Mouse (Mus musculus) spleen, embryonic (tissue): ENCODE data around the gene Nexn.
"Not testable (repeated sequence)": the region's sequence is repeated elsewhere in the genome, so short reads cannot be mapped to it uniquely, and the experiment has no call there.

ENCODE experiments used
- CTCF ChIA-PET: fragments of 350-600 bp; sonication (Branson Sonifier 250); formaldehyde crosslinking; loops from one replicate; lab custom pipeline; 2022; lab: Charles Lee

The Nexn gene

GRCm38 (mm10) chr3:152278431-152278830, 12.3 kb upstream of the Nexn start:
- CTCF ChIA-PET: no interaction called here

DNA sequence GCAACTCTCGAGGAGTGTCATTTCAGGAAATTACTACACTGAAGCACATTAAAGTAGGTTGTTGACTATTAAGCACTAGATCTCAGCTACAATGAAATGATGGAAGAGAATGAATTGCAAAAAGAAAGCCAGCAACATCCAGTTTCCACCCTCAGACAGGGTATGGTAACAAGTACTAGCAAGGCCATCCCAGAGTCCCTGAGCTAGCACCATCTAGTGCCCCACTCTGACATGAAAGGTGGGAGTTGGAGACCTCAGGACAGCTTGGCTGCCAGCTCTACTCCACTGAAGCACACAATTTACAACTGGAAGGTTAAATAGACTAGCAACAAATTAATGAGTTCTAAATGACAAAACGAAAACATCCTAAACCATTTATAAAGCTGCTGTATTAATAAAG, 11.8 kb upstream of the Nexn start:
- CTCF ChIA-PET: no interaction called here

DNA sequence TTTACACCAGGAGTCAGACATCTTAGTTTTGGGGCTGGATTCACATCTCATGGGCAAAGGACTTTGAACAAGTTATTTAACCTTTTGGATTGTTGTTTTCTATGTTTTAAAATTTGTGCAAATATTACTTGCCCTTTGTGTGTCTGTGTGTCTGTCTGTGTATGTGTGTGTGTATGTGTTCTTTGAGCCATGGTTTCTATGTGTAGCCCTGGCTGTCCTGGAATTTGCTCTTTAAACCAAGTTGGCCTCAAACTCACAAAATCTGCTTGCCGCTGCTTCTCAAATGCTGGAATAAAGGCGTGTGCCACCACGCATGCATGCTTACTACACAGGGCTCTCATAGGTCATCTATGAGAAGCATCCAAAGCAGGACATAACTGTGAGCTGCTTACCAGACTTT, 10.8 kb upstream of the Nexn start:
- CTCF ChIA-PET: no interaction called here

- CTCF ChIA-PET: no interaction called here
Observed at GRCm38 (mm10) chr3:152275008-152275407, 8.9 kb upstream of the Nexn start.

GRCm38 (mm10) chr3:152272974-152273685, 7.0 kb upstream of the Nexn start:
- CTCF ChIA-PET: no interaction called here

DNA sequence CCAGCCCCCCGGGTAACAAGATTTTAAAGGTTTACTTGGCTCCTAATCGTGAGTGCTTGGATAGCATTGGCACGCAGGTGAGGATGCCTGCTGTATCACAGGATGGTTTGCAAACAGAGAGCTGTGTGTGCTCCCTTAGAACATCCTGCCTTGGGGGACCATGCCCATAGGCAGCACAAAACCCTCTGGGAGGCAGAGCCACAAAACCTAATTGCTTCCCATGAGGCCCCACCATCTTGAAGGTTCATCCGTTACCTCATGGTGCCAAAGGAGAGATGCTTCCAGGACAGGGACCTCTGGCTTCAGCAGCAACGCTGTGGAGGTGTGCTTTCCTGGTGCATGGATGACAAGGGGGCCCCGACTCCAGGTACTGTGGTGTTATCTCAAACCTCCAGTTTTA, 5.7 kb upstream of the Nexn start:
- CTCF ChIA-PET: no interaction called here

- CTCF ChIA-PET: interaction anchor here (0.7 kb wide), 1 partner anchor 9 kb away, joined by 3 read pairs; no protein-coding TSS in a partner anchor
Observed at GRCm38 (mm10) chr3:152271071-152271710, 5.0 kb upstream of the Nexn start.

DNA sequence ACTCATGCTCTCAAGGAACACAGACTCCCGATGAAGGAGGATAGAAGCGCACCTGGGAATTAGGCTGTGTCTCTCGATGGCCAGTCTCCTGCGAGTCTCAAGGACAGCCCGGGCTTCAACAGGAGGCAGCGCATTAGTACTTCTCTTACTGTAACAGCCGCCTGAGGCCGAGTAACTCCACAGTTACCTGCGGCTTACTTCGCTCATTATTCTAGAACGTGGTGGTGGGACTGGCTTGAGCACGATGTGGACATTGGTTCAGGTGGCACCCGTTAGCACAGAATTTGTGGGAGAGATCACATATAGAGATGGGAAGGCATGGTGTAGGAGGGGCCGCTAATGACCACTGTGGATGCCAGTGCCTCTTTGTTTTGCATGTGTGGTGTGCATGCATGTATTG, 1.9 kb upstream of the Nexn start:
- CTCF ChIA-PET: no interaction called here

- CTCF ChIA-PET: no interaction called here
Observed at GRCm38 (mm10) chr3:152265351-152266035, 657 bp downstream of the Nexn start.

- CTCF ChIA-PET: no interaction called here
Observed at GRCm38 (mm10) chr3:152264830-152265229, 1.3 kb downstream of the Nexn start.

DNA sequence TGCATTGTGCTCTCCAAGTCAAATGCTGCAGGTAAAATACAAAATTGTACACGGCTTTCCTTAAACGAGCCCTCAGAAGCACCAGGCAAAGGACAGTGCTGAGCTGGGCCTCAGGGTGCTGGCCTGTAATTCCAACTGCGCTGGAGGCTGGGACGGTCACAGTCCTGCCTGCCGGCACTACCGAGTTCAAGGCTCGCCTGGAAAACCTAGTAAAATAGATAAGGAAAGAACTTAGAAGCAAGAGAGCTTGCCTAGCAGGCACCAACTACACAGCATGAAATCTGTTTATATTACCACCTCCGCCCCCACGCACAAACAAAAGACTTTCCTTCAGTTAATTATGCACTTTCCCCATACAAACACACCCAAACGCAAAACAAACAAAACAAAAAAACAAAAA, 1.8 kb downstream of the Nexn start:
- CTCF ChIA-PET: no interaction called here

- CTCF ChIA-PET: no interaction called here
Observed at GRCm38 (mm10) chr3:152261948-152262347, 4.2 kb downstream of the Nexn start.

- CTCF ChIA-PET: no interaction called here
Observed at GRCm38 (mm10) chr3:152261436-152261835, 4.7 kb downstream of the Nexn start.

DNA sequence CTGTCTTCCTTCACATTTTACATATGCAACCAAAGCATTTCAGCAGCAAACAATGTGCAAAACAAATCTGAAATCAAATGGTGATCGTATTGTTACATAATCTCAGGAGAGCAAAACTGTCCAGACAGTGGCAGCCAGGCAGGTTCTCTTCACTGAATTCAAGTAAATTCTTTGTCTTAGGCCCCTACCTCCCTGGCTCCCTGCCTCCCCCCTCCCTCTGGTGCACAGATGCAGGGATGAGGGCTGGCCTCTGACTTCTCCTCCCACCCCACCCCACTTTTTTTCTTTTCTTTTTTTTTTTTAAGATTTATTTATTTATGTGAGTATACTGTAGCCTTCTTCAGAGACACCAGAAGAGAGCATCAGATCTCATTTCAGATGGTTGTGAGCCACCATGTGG, 5.8 kb downstream of the Nexn start:
- CTCF ChIA-PET: no interaction called here

GRCm38 (mm10) chr3:152259409-152259808, 6.7 kb downstream of the Nexn start:
- CTCF ChIA-PET: not testable (repeated sequence)

- CTCF ChIA-PET: interaction anchor here (0.8 kb wide), 1 partner anchor 31 kb away, joined by 3 read pairs; no protein-coding TSS in a partner anchor
Observed at GRCm38 (mm10) chr3:152257528-152257927, 8.6 kb downstream of the Nexn start.

DNA sequence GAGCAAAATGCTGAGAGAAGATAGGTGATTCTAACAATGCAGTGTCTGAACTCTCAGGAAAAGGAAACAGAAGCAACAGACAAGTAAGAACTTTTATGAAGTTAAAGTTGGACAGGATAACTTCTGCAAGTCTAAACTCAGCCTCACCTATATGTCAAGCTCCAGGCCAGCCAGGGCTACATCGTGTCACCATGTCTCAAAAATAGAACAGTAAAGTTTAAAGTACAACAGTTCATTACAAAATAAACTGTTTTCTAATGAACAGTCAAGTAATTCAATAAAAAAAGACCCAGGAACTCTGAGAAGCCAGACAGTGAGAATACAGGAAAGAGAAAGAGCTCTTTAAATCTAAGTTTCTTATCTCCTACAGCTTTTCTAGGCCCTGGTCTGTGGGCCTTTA, 15.7 kb downstream of the Nexn start:
- CTCF ChIA-PET: no interaction called here

DNA sequence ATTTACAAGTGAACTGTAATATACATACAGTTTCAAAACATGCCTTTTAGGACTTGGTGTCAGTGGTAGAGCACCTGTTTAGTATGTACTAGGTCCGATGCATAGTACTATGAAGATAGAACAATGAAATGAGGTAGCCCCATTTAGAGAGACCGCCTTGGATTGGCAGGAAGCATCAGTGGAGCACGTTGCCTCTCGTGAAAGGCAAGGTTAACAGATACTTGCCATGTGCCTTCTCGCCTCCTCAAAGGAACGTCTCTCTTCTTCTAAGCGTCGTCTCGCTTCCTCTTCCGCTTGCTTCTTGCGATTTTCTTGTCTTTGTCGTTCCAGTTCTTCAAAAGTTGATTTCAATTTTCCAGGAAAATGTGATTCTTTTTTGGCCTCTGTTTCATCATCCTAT, 18.4 kb downstream of the Nexn start:
- CTCF ChIA-PET: interaction anchor here (0.5 kb wide), 1 partner anchor 67 kb away, joined by 3 read pairs; no protein-coding TSS in a partner anchor

DNA sequence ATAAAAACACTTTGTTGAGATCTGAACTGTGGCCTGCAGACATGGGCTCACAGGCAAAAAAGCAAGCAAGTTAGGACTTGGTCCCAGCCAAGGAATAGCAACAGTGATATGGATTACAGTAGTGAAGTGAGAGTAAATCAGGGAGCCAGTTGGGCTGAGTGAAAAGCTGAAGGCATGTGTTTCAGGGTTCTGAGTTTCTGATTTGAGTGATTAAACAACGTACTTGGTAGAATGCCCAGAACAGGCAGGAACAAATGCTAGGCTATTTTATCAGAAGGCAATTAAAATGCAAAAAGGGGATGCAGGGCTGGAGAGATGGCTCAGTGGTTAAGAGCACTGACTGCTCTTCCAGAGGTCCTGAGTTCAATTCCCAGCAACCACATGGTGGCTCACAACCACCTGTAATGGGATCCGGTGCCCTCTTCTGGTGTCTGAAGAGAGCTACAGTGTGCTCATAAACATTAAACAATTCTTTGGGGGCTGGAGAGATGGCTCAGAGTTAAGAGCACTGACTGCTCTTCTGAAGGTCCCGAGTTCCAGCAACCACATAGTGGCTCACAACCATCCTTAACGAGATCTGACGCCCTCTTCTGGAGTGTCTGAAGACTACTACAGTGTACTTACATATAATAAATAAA, 20.8 kb downstream of the Nexn start:
- CTCF ChIA-PET: no interaction called here

DNA sequence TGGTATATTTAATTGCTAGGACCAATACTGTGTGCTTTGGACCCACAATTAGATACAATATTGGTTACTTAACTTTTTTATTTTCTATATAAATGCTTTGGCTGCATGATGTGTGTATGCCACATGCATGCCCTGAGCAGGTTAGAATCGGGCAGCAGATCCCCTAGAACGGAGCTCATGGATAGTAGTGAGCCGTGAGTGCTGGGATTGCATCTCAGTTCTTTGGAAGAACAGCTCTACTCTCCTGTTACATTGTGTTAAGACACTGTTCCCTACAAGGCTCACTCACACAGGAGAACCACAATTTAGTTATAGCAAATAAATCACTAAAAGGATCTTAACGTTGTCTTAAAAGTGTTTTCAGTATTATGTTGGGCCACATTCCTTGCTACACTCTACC, 22.8 kb downstream of the Nexn start:
- CTCF ChIA-PET: no interaction called here

GRCm38 (mm10) chr3:152241098-152241497, 25.1 kb downstream of the Nexn start:
- CTCF ChIA-PET: no interaction called here

GRCm38 (mm10) chr3:152239592-152239991, 26.6 kb downstream of the Nexn start:
- CTCF ChIA-PET: no interaction called here
